In the genomic region with DNA sequence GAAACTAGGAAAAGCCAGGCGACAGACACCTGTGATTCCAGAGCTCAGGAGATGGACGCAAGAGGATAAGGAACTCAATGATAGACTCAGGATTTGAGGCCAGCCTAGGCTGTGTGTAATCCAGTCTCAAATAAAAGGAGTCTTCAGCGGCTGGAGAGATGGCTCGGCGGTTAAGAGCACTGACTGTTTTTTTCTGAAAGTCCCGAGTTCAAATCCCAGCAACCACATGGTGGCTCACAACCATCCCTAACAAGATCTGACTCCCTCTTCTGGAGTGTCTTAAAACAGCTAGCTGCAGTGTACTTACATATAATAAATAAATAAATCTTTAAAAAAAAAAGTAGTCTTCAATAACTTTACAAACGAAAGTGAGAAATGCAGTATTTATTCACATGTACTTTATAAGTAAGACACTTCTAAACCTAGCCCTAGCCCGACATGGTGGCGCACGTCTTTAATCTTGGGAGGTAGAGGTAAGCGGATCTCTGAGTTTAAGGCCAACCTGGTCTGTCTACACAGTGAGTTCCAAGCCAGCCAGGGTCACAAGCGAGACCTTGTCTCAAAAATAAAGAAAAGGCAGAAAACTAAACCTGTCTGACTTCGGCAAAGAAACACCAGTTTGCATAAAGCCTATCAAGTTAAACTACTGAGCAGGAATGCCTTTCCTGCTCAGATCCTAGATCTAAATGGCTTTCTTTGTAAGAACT, we compare ENCODE assay signal across 8 mouse cellular contexts. TPM values are rescaled to one million over a fixed set of nuclear protein-coding genes. Genes with fewer than 3 reads are reported as not detected.
DNase-seq lines count a peak whose midpoint lies in the region; ATAC-seq and TF ChIP-seq lines count a peak whose summit lies in the region.

No protein-coding gene starts in this region.

- no peaks in the 10 kb centered on the region for H3K36me3 ChIP-seq in megakaryocyte, embryonic 14.5 days (replicated peaks; ENCODE audit: low read length)
- H3K36me3 ChIP-seq in heart, embryonic 13.5 days = no peaks in the 10 kb centered on the region
- no peaks in the 10 kb centered on the region for H3K36me3 ChIP-seq in midbrain, postnatal 0 days (ENCODE audit: insufficient read depth, low read length)

- peak overlapping the region; percentile 100 for H3K27ac ChIP-seq in heart, embryonic 13.5 days (replicated peaks)
- H3K27ac ChIP-seq in midbrain, postnatal 0 days (ENCODE audit: low read depth, low read length) = peak overlapping the region; percentile 93

- peak overlapping the region; percentile 71 for H3K4me2 ChIP-seq in heart, embryonic 13.5 days
- H3K4me2 ChIP-seq in midbrain, postnatal 0 days (ENCODE audit: low read depth, low read length, poor library complexity, severe bottlenecking) = peak overlapping the region; percentile 64

- no peaks in the 10 kb centered on the region for H3K9me3 ChIP-seq in megakaryocyte, embryonic 14.5 days
- H3K9me3 ChIP-seq in heart, embryonic 13.5 days = no peaks in the 10 kb centered on the region
- H3K9me3 ChIP-seq in midbrain, postnatal 0 days (ENCODE audit: low read length) = no peaks in the 10 kb centered on the region

- H3K9ac ChIP-seq in heart, embryonic 13.5 days = peak overlapping the region; percentile 99
- H3K9ac ChIP-seq in midbrain, postnatal 0 days (replicated peaks; ENCODE audit: low read length, poor library complexity, severe bottlenecking) = peak overlapping the region; percentile 86

- H3K4me1 ChIP-seq in megakaryocyte, embryonic 14.5 days = peaks cover 46% of the 10 kb centered on the region
- peaks cover 45% of the 10 kb centered on the region for H3K4me1 ChIP-seq in heart, embryonic 13.5 days
- peaks cover 4% of the 10 kb centered on the region; the same call in 1 of the 2 replicates for H3K4me1 ChIP-seq in midbrain, postnatal 0 days (ENCODE audit: insufficient read depth, low read length)

- H3K4me3 ChIP-seq in megakaryocyte, embryonic 14.5 days (replicated peaks) = peak overlapping the region; percentile 99
- peak overlapping the region; percentile 93 for H3K4me3 ChIP-seq in heart, embryonic 13.5 days
- peak overlapping the region; percentile 98 for H3K4me3 ChIP-seq in midbrain, postnatal 0 days (ENCODE audit: low read depth, low read length)

- 21% methylated on average over 13 of the region's 13 CpGs for whole genome bisulfite sequencing in heart, embryonic 13.5 days
- WGBS in midbrain, postnatal 0 days = 25% methylated on average over 13 of the region's 13 CpGs

- H3K27me3 ChIP-seq in megakaryocyte, embryonic 14.5 days (replicated peaks) = no peaks in the 10 kb centered on the region
- H3K27me3 ChIP-seq in heart, embryonic 13.5 days (replicated peaks) = no peaks in the 10 kb centered on the region
- H3K27me3 ChIP-seq in midbrain, postnatal 0 days (ENCODE audit: insufficient read depth, low read length) = no peaks in the 10 kb centered on the region

- TF ChIP-seq CTCF in midbrain, postnatal 0 days (IDR thresholded peaks at IDR 0.05) = no peak

- peak; percentile 9 to 19 for DNase-seq in cerebellum, adult 18-20 months
- peak; percentile 27 to 36 for DNase-seq in kidney, postnatal 36 days
- no peak for DNase-seq in midbrain, postnatal 0 days (ENCODE audit: low spot score)
- no peak for DNase-seq in left cerebral cortex, adult 9 months (ENCODE audit: low spot score in 2 of 2)
- DNase-seq in right cerebral cortex, postnatal 36 days (ENCODE audit: low spot score in 2 of 2) = no peak

- ATAC-seq in megakaryocyte, adult 5-6 weeks (ENCODE audit: poor library complexity, severe bottlenecking) = no peak
- ATAC-seq in heart, embryonic 13.5 days (ENCODE audit: extremely low read depth, insufficient number of reproducible peaks, low FRiP score, low TSS enrichment) = no peak
- no peak for ATAC-seq in midbrain, postnatal 0 days (ENCODE audit: low FRiP score)

RNA-seq across cellular contexts. Expression of gene Trpm7, which starts 1.1 kb away (rescaled TPM):
- 0.63 and 1.3 TPM in 2 replicates for polyA plus RNA-seq in megakaryocyte, embryonic 14.5 days (2012; ENCODE audit: insufficient read depth, low replicate concordance)
- total RNA-seq in megakaryocyte, adult 5-6 weeks (2015) = 61.2 and 68.0 TPM in 2 replicates
- 63.1 and 70.3 TPM in 2 replicates for total RNA-seq in megakaryocyte, adult 5-6 weeks (2017)
- 36.6 and 40.3 TPM in 2 replicates for polyA plus RNA-seq in heart, embryonic 13.5 days (2015; fragmentation: Nextera tagmentation; extraction: Ambion mirVana)
- 23.6 and 35.2 TPM in 2 replicates for total RNA-seq in midbrain, postnatal 0 days (2014; rRNA removed)
- 23.6 and 23.8 TPM in 2 replicates for polyA plus RNA-seq in midbrain, postnatal 0 days (2015; fragmentation: Nextera tagmentation; extraction: Ambion mirVana)

RNA-seq across cellular contexts. Expression of gene Sppl2a, which starts 58.1 kb away (rescaled TPM):
- polyA plus RNA-seq in megakaryocyte, embryonic 14.5 days (2012; ENCODE audit: insufficient read depth, low replicate concordance) = 1.1 and 1.7 TPM in 2 replicates
- 90.1 and 111 TPM in 2 replicates for total RNA-seq in megakaryocyte, adult 5-6 weeks (2015)
- total RNA-seq in megakaryocyte, adult 5-6 weeks (2017) = 79.9 and 82.9 TPM in 2 replicates
- polyA plus RNA-seq in heart, embryonic 13.5 days (2015; fragmentation: Nextera tagmentation; extraction: Ambion mirVana) = 27.4 and 30.0 TPM in 2 replicates
- total RNA-seq in midbrain, postnatal 0 days (2014; rRNA removed) = 41.5 and 45.7 TPM in 2 replicates
- 27.1 and 28.0 TPM in 2 replicates for polyA plus RNA-seq in midbrain, postnatal 0 days (2015; fragmentation: Nextera tagmentation; extraction: Ambion mirVana)

Comparison
In these comparisons a context has a peak if more than half of its experiments do, and no peak if none do; other contexts are left out.
1. DNase-seq: peak in cerebellum, adult 18-20 months (2 of 2) and kidney, postnatal 36 days (2 of 2); none in midbrain, postnatal 0 days (single experiment), left cerebral cortex, adult 9 months (0 of 2) and right cerebral cortex, postnatal 36 days (0 of 2).
2. RNA of gene Trpm7, which starts 1.1 kb away (polyA plus RNA-seq): 36.6 to 40.3 TPM in heart, embryonic 13.5 days and 23.6 to 23.8 TPM in midbrain, postnatal 0 days; 0.63 to 1.3 TPM in megakaryocyte, embryonic 14.5 days; every median in the first group is over 10 times any median in the second.
3. RNA of gene Sppl2a, which starts 58.1 kb away (polyA plus RNA-seq): 27.1 to 28.0 TPM in midbrain, postnatal 0 days and 27.4 to 30.0 TPM in heart, embryonic 13.5 days; 1.1 to 1.7 TPM in megakaryocyte, embryonic 14.5 days; every median in the first group is over 10 times any median in the second.
4. Peak in every context shown above with its lines, with median percentiles within 50 percentile points of each other: H3K4me3 ChIP-seq.